Mouse (Mus musculus) intestine, embryonic 14.5 days (tissue): ENCODE data around the gene Pepd. TPM values are rescaled to one million over a fixed set of nuclear protein-coding genes. Genes with fewer than 3 reads are reported as not detected.

Source experiments
- ATAC-seq: fragments of 200-750 bp; cut with Nextera tagmentation; replicated peaks from 2 replicates; pipeline ENCODE4 v1.8.0; 2017; ENCODE audit warnings: low read depth, moderate number of reproducible peaks, moderate TSS enrichment, moderate library complexity; ENCODE audit not compliant: low FRiP score, low TSS enrichment
- DNase-seq: peaks from one replicate; pipeline ENCODE4 v3.0.0-alpha.2; 2018; ENCODE audit warnings: low spot score
- H3K27ac ChIP-seq: fragments of 300-500 bp; sonication (generic); 2 replicates; pipeline ENCODE4 v1.5.1; 2014; ENCODE audit warnings: low read depth, mild to moderate bottlenecking, control low read depth
- H3K27me3 ChIP-seq: fragments of 300-500 bp; sonication (generic); replicated peaks from 2 replicates; pipeline ENCODE4 v1.6.1; 2014; ENCODE audit warnings: low read length, control low read depth; ENCODE audit not compliant: control insufficient read depth, insufficient read depth
- H3K36me3 ChIP-seq: fragments of 300-500 bp; sonication (generic); 2 replicates; pipeline ENCODE4 v1.6.1; 2014; ENCODE audit warnings: low read length, control low read depth; ENCODE audit not compliant: control insufficient read depth, insufficient read depth
- H3K4me1 ChIP-seq: fragments of 300-500 bp; sonication (generic); replicated peaks from 2 replicates; pipeline ENCODE4 v1.6.1; 2014; ENCODE audit warnings: low read length, control low read depth, mixed read lengths; ENCODE audit not compliant: control insufficient read depth, insufficient read depth
- H3K4me2 ChIP-seq: fragments of 300-500 bp; sonication (generic); 2 replicates; pipeline ENCODE4 v1.6.1; 2014; ENCODE audit warnings: low read length
- H3K4me3 ChIP-seq: fragments of 300-500 bp; sonication (generic); 2 replicates; pipeline ENCODE4 v1.5.1; 2014; ENCODE audit warnings: low read depth, low read length, control low read depth, mixed read lengths
- H3K9ac ChIP-seq: fragments of 300-500 bp; sonication (generic); 2 replicates; pipeline ENCODE4 v1.6.1; 2014; ENCODE audit warnings: mild to moderate bottlenecking, low read length
- H3K9me3 ChIP-seq: fragments of 300-500 bp; sonication (generic); 2 replicates; pipeline ENCODE4 v1.6.1; 2016; ENCODE audit warnings: low read length, control low read depth; ENCODE audit not compliant: control insufficient read depth
- WGBS: fragments of 180-500 bp; shearing (Covaris S2); extraction: QIAGEN DNeasy Blood & Tissue Kit; methylation state at CpG from one replicate; pipeline ENCODE4 v1.1.7; 2014; 5-methylcytosine and 5-hydroxymethylcytosine counted together
- polyA plus RNA-seq: library from polyadenylated mRNA; unstranded; fragments of >200 nt; fragmentation: Nextera tagmentation; extraction: Ambion mirVana; gene quantifications from 2 replicates; pipeline ENCODE4 v1.2.1, GENCODE M21; 2014

The Pepd gene
- polyA plus RNA-seq, 1 experiment from 2014 or later: 80.3 TPM

GRCm38 (mm10) chr7:34988488-34988887 lies 76.3 kb downstream of the Pepd start:
- Histone ChIP-seq H3K4me2 (no peak overlapping the region), H3K9ac (no peak overlapping the region), H3K4me3 (no peak overlapping the region), H3K9me3 (no peaks in the 10 kb centered on the region), H3K36me3 (no peaks in the 10 kb centered on the region), H3K27ac (no peak overlapping the region), H3K27me3 (no peaks in the 10 kb centered on the region), H3K4me1 (peaks cover 5% of the 10 kb centered on the region; the same call in 1 of the 2 replicates)
- no peak for DNase-seq
- no peak for ATAC-seq
- WGBS: 74% methylated on average over 3 of the region's 3 CpGs

- ATAC-seq (no peak), DNase-seq (no peak)
- WGBS: 94% methylated on average over 6 of the region's 6 CpGs
- Histone ChIP-seq H3K27me3 (no peaks in the 10 kb centered on the region), H3K36me3 (no peaks in the 10 kb centered on the region), H3K9ac (no peak overlapping the region), H3K9me3 (no peaks in the 10 kb centered on the region), H3K4me1 (peaks cover 5% of the 10 kb centered on the region; the same call in 1 of the 2 replicates), H3K27ac (no peak overlapping the region), H3K4me3 (no peak overlapping the region), H3K4me2 (no peak overlapping the region)
These were observed 79.6 kb downstream of the Pepd start for GRCm38 (mm10) chr7:34991731-34992246.

GRCm38 (mm10) chr7:34992766-34993165 lies 80.6 kb downstream of the Pepd start:
- Histone ChIP-seq H3K27me3 (no peaks in the 10 kb centered on the region), H3K36me3 (no peaks in the 10 kb centered on the region), H3K9me3 (no peaks in the 10 kb centered on the region), H3K4me1 (no peaks in the 10 kb centered on the region), H3K4me3 (no peak overlapping the region), H3K27ac (no peak overlapping the region), H3K4me2 (no peak overlapping the region), H3K9ac (no peak overlapping the region)
- WGBS: 91% methylated on average over 3 of the region's 3 CpGs
- DNase-seq (no peak), ATAC-seq (no peak)

- H3K36me3 ChIP-seq: no peaks in the 10 kb centered on the region
- no peak overlapping the region for H3K4me3 ChIP-seq
- H3K4me2 ChIP-seq: no peak overlapping the region
- no peak overlapping the region for H3K27ac ChIP-seq
- no peaks in the 10 kb centered on the region for H3K27me3 ChIP-seq
- ATAC-seq (no peak), DNase-seq (no peak)
- H3K4me1 ChIP-seq: no peaks in the 10 kb centered on the region
- H3K9ac ChIP-seq: no peak overlapping the region
- H3K9me3 ChIP-seq: no peaks in the 10 kb centered on the region
- 77% methylated on average over 7 of the region's 7 CpGs for WGBS
These were observed 83.9 kb downstream of the Pepd start for GRCm38 (mm10) chr7:34995872-34996662.

- ATAC-seq: no peak
- Histone ChIP-seq H3K4me1 (no peaks in the 10 kb centered on the region; the same call in 1 of the 2 replicates), H3K4me3 (no peak overlapping the region)
These were observed 88.7 kb downstream of the Pepd start for GRCm38 (mm10) chr7:35000839-35001238.

GRCm38 (mm10) chr7:35003171-35003737 lies 91.1 kb downstream of the Pepd start:
- Histone ChIP-seq H3K4me2 (no peak overlapping the region), H3K9ac (no peak overlapping the region), H3K27me3 (no peaks in the 10 kb centered on the region), H3K4me3 (no peak overlapping the region), H3K36me3 (no peaks in the 10 kb centered on the region), H3K27ac (no peak overlapping the region), H3K9me3 (no peaks in the 10 kb centered on the region), H3K4me1 (no peaks in the 10 kb centered on the region; the same call in 1 of the 2 replicates)
- no peak for ATAC-seq
- 72% methylated on average over 7 of the region's 7 CpGs for WGBS
- DNase-seq: no peak

More at GRCm38 (mm10) chr7:35000839-35001238, 88.7 kb downstream of the Pepd start:
- Histone ChIP-seq H3K27me3 (no peaks in the 10 kb centered on the region), H3K36me3 (no peaks in the 10 kb centered on the region), H3K4me2 (no peak overlapping the region), H3K9me3 (no peaks in the 10 kb centered on the region), H3K27ac (no peak overlapping the region), H3K9ac (no peak overlapping the region)
- WGBS: 46% methylated on average over 6 of the region's 6 CpGs
- DNase-seq: peak; percentile 75

- WGBS: 83% methylated on average over 7 of the region's 7 CpGs
- ATAC-seq (no peak), DNase-seq (no peak)
These were observed 94.5 kb downstream of the Pepd start for GRCm38 (mm10) chr7:35006661-35007060.

GRCm38 (mm10) chr7:35013228-35013627 lies 101.0 kb downstream of the Pepd start:
- Histone ChIP-seq H3K9me3 (no peaks in the 10 kb centered on the region), H3K27ac (no peak overlapping the region), H3K4me1 (no peaks in the 10 kb centered on the region), H3K4me3 (no peak overlapping the region), H3K27me3 (no peaks in the 10 kb centered on the region), H3K4me2 (no peak overlapping the region), H3K36me3 (no peaks in the 10 kb centered on the region), H3K9ac (no peak overlapping the region)
- 78% methylated on average over 9 of the region's 9 CpGs for WGBS
- ATAC-seq (no peak), DNase-seq (no peak)

More at GRCm38 (mm10) chr7:35006661-35007060, 94.5 kb downstream of the Pepd start:
- Histone ChIP-seq H3K27me3 (no peaks in the 10 kb centered on the region), H3K9ac (no peak overlapping the region), H3K4me2 (no peak overlapping the region), H3K4me1 (no peaks in the 10 kb centered on the region; the same call in 1 of the 2 replicates), H3K27ac (no peak overlapping the region), H3K4me3 (no peak overlapping the region), H3K9me3 (no peaks in the 10 kb centered on the region), H3K36me3 (no peaks in the 10 kb centered on the region)
